Mouse (Mus musculus) cerebellum, adult 2 months (tissue): ENCODE data around the gene Med4.

Experiments
- CTCF ChIP-seq: fragments of 200-500 bp; IDR thresholded peaks from 2 replicates; pipeline ENCODE4 v1.5.1; 2011; ENCODE audit warnings: low read depth, mild to moderate bottlenecking, control low read depth, low read length, moderate library complexity, borderline replicate concordance; ENCODE audit not compliant: insufficient read depth
- POLR2A ChIP-seq: fragments of 200-500 bp; IDR thresholded peaks from 2 replicates; pipeline ENCODE4 v1.6.1; 2011; ENCODE audit warnings: low read length, control low read depth, borderline replicate concordance; ENCODE audit not compliant: insufficient read depth

- TF ChIP-seq POLR2A, result no peak
- no peak for TF ChIP-seq CTCF
Observed at GRCm38 (mm10) chr14:73507200-73507599, 2.6 kb upstream of the Med4 start.
